Mouse (Mus musculus) left cerebral cortex, adult 9 months (tissue): ENCODE measurements around the gene Vstm5.
"Not testable (repeated sequence)": the region's sequence is repeated elsewhere in the genome, so short reads cannot be mapped to it uniquely, and the experiment has no call there.

Experiments
- DNase-seq, 2 experiments: peaks; one replicate each; pipeline ENCODE4 v3.0.0; 2022; ENCODE audit warnings: low spot score in 2 of 2

Gene Vstm5

DNA sequence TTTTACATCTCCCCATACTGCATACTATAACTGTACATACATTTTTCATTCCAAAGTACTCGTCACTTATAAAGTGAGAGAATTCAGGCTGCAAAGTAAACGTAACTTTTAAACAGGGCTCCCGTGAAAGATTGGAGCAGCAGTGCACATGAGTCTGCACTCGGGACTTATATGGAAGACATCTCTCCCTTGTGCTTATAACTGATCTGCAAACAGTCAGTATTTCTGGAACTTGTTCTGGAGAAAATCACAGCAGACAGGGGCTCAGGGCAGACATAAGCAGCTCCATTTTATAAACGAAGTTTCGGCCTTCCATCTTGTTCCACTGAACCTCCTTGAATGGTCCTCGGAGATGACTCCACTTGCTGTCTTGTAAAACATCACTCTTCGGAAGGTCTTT, 23.1 kb downstream of the Vstm5 start:
- no peak for DNase-seq

DNA sequence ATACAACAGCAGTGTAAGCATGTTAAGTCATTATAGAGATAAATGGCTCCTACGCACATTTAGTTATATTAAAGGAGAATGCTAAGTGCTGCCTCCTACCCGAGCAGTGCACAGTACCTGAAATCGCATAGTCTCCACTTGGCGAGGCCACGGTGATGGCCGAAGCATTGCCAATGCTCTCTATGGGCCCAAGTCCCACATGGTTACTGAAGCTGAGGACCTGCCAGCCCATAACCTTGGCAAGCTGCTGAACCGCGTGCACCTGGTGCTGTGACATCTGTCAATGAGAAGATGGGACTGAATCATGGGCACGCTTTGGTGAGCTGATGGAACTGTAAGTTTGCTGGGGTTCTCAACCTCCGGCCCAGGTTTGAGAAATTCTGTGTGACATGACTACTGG, 24.6 kb downstream of the Vstm5 start:
- no peak for DNase-seq

DNA sequence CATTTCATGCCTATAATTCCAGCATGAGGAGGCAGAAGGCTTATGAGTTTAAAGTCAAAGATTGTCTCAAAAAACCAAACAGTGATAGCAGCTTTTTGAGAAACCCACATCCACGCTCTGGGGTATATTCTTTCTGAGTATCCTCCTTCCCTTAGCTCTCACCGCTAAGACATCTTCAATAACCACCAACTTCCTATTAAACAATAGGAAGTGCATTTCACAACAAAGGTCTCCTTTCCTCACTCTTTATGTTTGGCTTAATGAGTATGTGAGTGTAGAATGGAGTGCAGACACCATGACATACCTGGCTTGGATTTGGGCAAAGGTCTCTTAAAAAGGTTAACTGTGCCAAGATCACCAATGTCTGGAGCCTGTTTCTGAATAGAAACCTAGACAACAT, 35.1 kb downstream of the Vstm5 start:
- no peak for DNase-seq

DNA sequence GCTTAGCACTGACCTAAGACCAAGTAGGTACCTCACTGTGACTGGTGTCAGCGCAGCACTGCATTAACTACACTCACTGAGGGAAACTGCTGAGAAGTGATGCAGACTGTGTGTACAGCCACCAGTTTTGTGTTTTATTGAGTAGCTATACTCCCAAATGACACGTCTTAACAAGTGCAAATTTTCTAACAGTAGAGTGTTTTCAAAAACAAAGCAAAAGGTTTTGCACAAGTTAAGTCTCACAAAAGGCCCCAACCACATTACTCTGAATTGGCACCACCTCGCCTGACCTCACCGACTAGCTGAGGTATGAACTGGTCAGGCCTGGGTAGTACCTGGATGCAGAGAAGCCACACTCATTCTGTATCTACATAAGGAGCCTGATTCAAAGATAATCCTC, 38.0 kb downstream of the Vstm5 start:
- DNase-seq, result no peak

DNA sequence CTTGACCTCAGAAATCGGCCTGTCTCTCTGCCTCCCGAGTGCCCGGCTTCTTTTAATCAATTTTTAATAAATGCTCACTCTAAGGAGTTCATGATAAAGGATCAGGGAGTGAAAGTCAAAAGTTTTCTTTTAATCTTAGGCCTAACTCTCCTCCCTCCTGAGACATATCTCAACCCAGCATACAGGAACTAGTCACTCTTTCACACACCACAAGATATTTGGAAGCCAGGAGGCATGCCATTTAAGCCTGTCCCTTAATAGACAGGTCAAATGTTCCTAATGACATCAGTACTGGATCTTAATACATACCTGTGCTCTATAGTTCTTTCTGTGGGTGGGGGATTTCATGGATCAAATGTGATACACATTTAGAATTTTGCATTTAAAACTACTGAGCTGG, 39.5 kb downstream of the Vstm5 start:
- DNase-seq, result no peak

DNA sequence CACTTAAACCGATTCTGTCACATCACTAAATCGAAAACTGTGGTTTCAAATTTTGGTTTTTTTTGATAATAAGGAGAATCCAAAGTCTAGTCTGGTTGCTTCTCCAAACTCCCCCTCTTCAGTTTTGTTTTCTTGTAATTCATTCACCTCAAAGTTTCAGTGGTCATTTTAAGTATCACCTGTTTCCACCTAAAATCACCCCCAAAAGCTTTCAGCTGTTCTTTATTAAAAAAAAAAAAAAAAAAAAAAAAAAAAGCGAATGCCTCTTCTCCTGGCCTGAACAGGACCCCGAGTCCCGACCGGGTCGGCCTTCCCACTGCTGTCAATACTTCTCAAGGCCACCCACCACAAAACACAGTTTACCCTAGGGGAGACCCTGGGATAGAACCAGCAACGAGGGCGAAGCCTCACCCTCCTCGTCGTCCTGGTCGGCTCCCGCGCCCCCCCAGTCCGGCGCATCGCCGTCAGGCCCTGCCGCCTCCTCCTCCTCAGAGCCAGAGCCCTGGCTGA, 40.3 kb downstream of the Vstm5 start:
- DNase-seq, result no peak

DNA sequence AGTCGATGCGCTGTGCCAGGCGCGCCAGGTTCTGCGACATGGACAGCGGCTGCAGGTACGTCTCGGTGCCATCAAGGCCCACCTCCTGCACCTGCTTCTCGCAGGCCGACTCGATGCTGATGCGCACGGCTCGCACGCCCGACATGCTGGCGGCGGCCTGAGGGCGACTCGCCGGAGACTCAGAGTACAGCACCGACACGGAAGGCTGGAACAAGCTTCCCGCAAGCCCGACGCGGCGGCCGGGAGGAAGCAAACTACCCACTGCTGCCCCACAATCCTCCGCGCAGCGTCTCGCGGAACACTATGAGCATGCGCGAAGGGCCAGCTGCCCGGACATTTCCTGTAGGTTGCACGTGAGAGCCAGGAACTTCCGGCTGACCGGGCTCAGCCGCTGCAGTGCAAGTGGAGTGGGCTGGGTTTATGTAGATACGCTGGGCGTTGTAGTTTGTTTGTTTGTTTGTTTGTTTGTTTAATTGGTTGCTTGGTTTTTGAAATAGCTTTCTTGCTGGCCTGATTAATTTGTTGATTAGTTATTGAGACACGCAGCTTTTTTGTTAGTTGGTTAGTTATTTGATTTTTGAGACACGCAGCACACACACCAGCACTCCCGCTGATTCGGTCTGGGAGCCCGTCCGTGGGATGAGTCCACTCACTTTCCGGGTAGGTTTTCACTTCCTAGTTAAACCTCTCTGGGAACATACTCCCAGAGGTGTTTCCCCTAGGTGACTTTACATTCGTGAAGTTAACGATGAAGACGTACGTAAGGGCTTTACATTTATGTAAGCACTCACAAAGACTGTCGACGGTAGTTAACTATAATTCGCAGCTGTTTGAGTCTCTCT, 41.0 kb downstream of the Vstm5 start, which contains the start of gene Med17:
Med17 (minus strand) TSS at position 283 of the 842 bp plus-strand sequence.
- DNase-seq, result peak; percentile 84 to 95

DNA sequence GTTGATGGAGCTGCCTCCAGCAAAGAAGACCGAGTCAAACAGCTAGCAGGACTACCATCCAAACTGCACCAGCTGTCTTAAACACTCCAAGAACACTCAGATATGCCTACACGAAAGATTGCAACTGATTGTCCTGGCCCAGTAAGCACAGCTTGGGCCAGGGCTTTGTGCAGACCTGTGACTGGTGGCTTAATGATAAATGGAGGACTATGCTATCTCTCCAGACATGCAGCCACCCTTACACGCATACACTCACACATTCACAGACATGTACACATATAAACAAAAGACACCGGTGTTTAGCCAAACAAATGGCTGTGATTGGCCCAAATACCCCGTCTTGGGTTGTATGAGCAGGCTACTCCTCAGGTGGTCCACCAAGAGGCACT, 41.6 kb downstream of the Vstm5 start:
- DNase-seq, result no peak

DNA sequence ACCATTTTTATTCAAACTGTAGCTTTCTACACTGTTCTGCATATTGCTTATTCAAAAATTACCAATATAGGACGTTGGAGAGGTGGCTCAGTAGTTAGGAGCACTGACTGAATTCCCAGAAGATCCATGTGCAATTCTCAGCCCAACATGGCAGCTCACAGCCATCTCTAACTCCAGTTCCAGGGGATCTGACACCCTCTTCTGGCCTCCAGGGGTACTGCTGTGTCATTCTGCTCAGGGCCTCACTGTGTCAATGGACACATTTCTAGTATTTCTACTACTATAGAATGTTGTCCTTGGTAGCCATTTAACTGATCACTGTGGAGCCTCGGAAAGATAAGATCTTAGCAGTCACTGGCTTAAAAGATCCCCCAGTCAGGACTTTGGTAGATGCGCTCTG, 46.6 kb downstream of the Vstm5 start:
- DNase-seq, result no peak

DNA sequence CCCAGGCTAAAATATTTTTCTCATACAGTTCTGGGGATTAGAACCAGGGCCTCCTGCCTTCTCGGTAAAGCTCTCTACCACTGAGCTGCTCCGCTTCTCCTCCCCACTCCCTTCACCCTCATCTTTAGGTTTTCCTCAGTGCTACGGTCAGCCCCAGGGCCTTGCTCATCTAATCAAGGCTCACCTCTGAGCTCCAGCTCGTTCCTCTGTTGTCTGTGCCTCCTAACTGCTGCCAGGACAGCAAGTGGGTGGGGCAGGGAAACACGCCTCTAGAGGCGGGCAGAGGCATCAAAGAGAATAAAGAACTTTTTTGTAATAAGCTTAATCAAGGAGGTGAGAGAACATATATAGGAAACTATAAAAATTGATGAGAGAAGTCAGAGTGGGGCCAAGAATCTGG, 49.0 kb downstream of the Vstm5 start:
- DNase-seq, result no peak

DNA sequence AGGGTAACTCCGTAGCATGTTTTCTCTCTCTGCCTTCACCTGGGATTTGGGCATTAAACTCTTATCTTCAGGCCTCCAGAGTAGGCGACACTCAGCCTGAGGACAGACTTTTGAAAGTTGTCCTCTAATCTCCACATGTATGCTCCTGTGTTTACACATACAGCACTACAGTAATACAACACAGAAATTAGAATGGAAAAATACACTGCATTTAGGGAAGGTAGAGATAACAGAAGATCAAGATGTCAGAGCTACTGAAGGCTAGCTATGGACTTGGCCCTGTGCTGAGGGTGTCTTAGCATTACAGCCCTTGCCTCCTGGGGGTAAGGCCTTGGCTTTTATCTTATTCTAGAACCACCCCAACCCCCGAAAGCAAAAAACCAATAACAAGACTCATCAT, 49.6 kb downstream of the Vstm5 start:
- DNase-seq, result no peak

DNA sequence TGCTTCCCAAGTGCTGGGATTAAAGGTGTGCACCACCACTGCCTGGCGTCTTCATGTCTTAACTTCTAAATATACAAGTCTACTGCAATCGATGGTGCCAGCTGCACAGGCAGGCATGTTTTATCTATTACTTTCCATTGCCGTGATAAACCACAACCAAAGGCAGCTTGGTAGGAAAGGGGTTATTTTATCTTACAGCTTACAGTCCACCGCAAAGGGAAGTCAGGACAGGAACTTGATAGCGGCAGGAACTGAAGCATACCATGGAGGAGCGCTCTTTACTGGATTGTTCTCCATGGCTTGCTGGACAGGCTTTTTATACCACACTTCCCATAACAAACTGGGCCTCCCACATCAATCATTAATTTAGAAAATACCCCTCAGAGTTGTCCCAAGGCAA, 50.4 kb downstream of the Vstm5 start:
- DNase-seq, result no peak

DNA sequence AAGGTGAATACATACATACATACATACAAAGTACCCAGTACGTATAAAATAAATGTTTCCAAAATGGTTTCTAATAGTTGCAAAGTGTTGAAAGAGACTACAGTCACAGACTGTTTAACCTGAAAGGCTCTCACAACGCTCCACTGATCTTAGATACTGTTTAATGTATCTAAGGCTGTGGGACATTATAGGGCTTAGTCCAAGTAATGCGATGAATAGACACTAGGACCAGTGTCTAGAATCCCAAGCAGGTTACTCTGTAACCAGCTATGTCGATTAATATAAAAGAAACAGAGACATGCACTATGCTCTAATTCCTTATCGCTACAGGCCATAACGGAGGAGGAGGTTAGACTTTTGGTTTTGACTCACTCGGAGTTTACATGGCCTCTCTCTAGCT, 58.3 kb downstream of the Vstm5 start:
- DNase-seq, result no peak

DNA sequence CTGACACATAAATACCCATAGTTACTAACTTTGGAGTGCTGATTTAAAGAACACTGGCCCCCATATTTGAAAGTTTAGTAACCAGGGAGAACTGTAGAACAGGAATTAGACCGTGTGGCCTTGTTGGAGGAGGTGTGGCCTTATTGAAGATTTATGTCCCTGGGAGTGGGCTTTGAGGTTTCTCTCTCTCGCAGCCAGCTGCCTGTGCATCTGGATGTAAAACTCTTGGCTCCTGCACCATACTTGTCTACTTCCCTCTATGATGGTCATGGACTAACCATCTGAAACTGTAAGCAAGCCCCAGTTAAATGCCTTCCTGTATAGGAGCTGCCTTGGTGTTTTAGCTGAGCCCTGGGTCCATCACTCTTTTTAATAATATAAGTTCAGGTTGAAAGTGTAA, 59.6 kb downstream of the Vstm5 start:
- no peak for DNase-seq

DNA sequence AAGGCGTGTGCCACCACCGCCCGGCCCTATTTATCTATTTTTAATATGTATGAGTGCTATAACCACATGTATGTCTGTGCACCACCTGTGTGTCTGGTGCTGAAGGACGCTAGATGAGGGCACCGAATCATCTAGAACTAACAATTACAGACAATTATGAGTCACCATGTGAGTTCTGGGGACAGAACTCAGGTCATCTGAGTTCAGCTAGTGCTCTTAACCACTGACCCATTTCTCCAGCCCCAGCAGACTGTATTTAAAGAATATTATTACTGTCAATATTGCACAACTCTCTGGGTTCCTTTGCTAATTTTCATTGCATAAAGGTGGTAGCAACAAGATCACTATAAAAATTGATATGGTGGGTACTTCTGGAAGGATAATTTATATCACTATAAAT, 61.2 kb downstream of the Vstm5 start:
- DNase-seq, result no peak

DNA sequence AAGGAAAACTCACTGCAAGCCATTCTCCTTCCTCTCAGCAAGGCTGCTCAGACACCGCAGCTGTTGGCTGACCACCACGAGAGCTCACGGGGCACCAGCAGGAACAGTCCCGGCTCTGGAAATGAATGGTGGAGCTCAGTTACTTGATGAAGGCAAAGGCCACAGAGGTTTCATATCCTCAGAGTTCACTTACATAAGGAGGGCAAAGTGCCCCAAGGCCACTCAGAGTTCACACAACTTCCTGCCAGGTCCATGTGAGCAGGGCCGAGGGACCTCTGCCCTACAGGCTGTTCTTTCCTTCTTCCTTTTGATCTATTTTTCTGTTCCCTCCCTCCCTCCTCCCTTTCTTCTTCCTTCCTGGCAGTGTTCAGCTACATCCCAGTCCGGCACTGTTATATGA, 62.6 kb downstream of the Vstm5 start:
- DNase-seq, result no peak

DNA sequence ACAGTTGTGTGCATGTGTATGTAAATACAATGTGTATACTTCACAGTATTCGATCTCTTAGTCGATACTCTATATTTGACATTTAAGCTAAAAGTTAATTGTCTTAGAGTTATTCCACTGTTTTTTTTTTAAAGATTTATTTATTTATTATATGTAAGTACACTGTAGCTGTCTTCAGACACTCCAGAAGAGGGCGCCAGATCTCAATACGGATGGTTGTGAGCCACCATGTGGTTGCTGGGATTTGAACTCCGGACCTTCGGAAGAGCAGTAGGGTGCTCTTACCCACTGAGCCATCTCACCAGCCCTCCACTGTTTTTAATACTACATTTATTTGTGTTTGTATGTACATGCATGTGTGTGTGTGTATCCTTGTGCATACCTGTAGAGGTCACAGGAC, 63.2 kb downstream of the Vstm5 start:
- DNase-seq, result not testable (repeated sequence)

DNA sequence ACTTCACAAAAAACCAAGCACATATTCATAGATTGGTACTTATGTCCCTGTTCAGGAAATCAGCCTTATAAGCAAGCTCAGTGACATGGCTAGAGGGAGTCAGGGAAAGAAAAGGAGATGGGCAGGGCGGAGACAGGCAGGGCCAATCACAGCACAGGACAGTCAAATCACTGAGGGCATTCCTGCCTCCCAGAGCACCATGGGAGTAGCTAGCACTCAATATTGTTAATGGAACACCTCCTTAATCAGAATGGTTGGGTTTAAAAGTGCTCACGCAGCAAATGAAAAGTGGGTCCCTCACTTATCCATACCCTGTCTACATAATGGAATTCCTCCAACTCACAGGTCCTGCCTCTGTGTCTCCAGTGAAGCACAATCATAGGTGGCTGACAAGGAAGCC, 64.0 kb downstream of the Vstm5 start:
- no peak for DNase-seq

DNA sequence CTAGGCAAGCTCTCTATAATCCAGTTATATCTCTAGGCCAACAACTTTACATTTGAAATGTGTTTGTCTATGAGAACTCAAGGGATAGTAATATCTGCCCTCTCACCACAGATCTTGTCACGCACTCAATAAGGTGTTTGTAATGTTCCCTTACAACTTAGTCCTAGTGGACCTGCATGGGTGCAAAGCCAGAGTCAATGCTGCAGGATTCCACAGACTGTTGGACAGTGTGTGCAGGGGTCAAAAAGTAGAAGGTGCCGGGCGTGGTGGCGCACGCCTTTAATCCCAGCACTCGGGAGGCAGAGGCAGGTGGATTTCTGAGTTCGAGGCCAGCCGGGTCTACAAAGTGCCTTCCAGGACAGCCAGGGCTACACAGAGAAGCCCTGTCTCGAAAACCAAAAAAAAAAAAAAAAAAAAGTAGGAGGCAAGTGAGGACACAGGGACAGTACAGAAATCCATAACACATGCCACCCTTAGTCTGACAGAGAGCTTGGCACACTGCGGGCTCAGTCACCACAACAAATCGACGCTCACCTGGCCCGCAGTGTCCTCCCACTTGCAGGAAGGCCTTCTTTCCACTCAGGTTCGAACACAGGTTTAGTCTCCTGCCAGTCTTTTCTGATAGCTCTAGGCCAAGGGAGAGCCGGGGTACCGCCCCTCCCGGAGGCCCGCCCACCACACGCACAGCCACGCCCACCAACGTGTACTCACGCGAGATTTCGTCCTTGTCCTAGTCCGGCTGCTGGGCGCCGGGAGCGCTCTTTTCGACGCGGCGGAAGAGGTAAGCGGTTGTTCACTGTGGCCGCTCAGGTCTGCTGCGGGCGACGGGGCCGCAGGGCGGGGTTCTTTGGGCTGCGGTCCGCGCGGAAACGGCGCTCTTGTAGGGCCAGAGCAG, 66.9 kb downstream of the Vstm5 start, which contains the start of gene Taf1d:
Taf1d (plus strand) TSS at position 712 of the 895 bp plus-strand sequence.
- peak; percentile 86 to 96 for DNase-seq

DNA sequence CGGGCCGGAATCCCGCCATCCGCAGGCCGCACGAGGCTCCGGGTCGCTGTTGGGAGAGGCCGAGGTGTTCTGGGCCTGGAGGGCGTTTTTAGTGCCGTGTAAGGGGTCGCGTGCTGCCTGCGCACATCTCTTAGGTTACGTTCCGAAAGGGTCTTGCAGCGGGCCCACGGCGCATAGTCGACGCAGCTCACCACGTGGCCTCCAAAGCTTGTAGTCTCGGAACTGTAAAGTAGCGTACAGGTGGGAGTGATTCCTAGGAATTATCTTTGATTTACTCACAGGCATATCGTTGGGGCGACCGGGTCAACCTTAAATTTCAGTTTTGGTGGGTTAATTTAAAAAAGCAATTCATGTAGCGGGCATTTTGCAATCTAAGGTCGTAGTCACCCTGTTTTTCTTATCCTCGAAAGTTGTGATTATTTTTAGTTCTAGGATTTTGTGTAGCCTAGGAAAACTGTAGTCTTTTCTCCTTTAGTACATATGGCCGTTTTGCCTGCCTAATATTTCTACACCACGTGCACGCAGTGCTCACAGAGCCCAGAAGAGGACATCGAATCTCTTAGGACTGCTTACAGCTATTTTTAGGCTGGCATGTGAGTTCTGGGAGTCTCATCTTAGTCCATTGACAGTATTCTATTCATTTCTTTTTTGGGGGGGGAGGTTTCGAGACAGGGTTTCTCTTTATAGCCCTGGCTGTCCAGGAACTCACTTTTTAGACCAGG, 67.7 kb downstream of the Vstm5 start, which contains the start of gene 4931406C07Rik:
4931406C07Rik (minus strand) TSS at position 51 of the 722 bp plus-strand sequence.
- no peak for DNase-seq

DNA sequence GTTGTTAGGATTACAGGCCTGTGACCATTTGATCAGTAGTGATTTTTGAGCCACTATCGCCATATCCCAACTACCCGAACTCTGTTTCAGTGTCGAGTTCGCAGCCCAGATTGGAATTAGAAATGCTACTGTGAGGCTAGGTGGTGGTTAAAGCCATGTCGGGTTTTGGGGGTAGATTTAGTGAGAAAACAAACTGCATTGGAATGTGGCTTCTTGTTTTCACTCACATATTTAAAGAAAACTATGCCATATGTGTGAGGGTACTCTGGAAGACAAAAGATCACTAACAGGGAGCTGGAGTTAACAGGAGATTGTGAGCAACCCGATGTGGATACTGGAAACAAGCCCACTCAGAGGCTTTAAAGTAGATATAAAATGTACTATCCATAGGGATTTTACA, 68.4 kb downstream of the Vstm5 start:
- DNase-seq, result no peak

DNA sequence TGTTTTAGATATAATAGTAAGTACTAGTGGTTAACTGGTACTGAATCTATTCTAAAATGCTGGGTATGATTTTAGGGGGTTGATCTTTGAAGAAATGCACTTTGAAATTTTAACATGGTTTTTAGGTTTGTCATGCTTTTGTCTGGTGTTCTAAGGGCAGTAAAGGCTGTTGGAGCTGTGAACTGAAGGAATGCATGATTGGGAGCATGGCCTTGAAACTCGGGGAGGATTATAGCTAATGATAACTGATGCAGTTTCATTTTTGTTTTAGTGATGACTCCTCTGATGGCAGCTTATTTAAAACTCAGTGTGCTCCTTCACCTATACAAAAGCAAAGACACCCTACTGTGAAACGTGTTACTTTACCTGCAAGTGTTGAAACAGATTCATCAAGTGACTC, 69.4 kb downstream of the Vstm5 start:
- DNase-seq, result no peak
